Mouse (Mus musculus) limb, embryonic 12.5 days (tissue): ENCODE measurements around the gene Ywhae. TPM values are rescaled to one million over a fixed set of nuclear protein-coding genes. Genes with fewer than 3 reads are reported as not detected.

Experiments
- polyA plus RNA-seq: library from polyadenylated mRNA; unstranded; fragments of >200 nt; fragmentation: Nextera tagmentation; extraction: Ambion mirVana; gene quantifications from 2 replicates; pipeline ENCODE4 v1.2.1, GENCODE M21; 2016

Gene Ywhae
- polyA plus RNA-seq, 1 experiment from 2014 or later = 1,061 TPM

Other genes starting within 250 kb of the Ywhae start
- 79.6 and 83.0 TPM in 2 replicates for gene Prpf8, start 246.1 kb upstream of the Ywhae start, polyA plus RNA-seq
- 0.26 and 0.67 TPM in 2 replicates for gene Rilp, start 222.8 kb upstream of the Ywhae start, polyA plus RNA-seq
- 5.4 and 6.0 TPM in 2 replicates for gene Scarf1, start 219.3 kb upstream of the Ywhae start, polyA plus RNA-seq
- gene Slc43a2, start 201.2 kb upstream of the Ywhae start, polyA plus RNA-seq = 3.7 and 4.2 TPM in 2 replicates
- 80.8 and 89.5 TPM in 2 replicates for gene Pitpna, start 144.8 kb upstream of the Ywhae start, polyA plus RNA-seq
- 18.6 and 20.1 TPM in 2 replicates for gene Inpp5k, start 101.9 kb upstream of the Ywhae start, polyA plus RNA-seq
- 24.2 and 28.2 TPM in 2 replicates for gene Myo1c, start 82.4 kb upstream of the Ywhae start, polyA plus RNA-seq
- gene Crk, start 53.6 kb upstream of the Ywhae start, polyA plus RNA-seq = 134 and 135 TPM in 2 replicates
- gene Doc2b, start 63.2 kb downstream of the Ywhae start, polyA plus RNA-seq = 0.59 and 0.79 TPM in 2 replicates
- gene Rph3al, start 205.6 kb downstream of the Ywhae start, polyA plus RNA-seq = 2.3 and 3.0 TPM in 2 replicates